Mouse (Mus musculus) cerebellum, adult 8-10 months (tissue): ENCODE data around the gene Azin2.

Source experiments
- DNase-seq: peaks from one replicate; pipeline ENCODE4 v3.0.0; 2022

The Azin2 gene

DNA sequence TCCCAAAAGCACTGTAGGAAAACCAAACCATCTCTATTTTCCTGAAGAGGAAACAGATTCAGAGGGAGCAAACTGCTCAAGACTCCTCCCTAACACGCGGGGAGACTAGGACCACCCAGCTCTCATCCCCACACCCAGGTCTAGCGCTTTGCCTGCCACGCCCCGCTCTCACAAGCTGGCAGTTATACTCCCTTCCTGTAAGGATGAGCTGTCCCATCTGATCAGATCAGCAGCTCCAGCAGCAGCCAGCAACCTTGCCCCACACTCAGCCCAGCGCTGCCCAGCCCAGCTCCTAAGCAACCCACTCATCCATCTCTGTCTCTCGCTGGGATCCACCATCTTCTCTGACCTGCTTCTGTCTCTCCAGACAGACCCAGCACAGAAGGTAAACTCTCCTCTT is 29.5 kb downstream of the Azin2 start:
- no peak for DNase-seq

DNA sequence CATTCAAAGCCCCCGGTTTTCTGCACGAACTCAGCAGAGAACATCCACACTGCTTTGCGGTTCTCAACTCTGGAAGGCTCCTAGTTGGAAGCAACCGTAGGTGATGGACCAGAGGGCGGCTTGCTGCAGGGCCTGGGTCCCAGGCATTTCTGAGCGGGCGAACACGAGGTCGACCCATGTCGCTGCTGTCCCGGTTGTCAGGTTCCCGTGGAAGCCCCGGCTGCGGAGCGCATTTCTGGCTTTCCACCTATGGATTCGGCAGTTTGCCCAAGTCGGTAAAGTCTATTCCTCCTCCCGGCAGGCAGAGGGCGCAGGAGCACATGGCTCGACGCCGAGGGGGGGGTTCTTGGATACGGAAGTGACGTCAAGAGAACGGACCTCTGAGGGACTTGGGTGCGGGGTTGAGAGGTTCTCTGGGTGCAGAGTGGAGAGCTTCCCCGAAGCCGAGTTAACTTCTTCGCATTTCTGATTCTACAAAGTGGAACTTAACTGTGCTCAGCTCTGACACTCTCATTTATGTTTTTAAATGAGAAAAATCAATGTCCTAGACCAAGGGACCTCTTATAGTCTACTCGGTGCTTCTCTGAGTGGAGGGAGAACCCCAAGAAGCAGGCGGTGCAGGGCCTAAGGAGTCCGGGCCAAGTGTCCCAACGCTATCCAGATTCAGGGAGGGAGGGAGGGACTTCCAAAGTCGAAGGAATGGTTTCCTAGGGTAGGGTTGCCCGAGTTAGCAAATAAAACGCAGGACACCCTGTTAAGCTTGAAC is 37.2 kb downstream of the Azin2 start:
- peak; percentile 91 for DNase-seq

GRCm38 (mm10) chr4:128923603-128924002 is 38.6 kb downstream of the Azin2 start:
- no peak for DNase-seq

GRCm38 (mm10) chr4:128919106-128919505 is 43.1 kb downstream of the Azin2 start:
- no peak for DNase-seq

GRCm38 (mm10) chr4:128918187-128918586 is 44.1 kb downstream of the Azin2 start:
- DNase-seq: no peak

DNA sequence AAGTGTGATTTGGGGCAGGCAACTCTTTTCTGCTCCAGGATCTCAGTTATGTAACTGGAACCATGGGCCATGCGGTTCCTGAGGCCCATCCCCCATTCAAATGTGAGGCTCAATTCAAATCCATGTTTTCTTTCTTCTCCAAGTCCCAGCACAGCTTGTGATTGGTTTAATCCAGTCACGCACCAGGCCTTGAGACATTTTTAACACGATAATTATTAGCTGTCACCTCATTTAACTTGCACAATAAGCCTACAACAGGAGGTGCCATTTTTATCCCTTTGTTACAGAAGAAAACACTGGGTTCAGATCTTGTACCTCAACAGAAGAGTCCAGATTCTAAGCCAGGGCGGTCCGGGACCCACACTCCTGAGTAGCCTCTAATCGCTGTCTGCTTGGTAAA is 44.5 kb downstream of the Azin2 start:
- DNase-seq: no peak

- DNase-seq: no peak
Observed at GRCm38 (mm10) chr4:128917119-128917518, 45.1 kb downstream of the Azin2 start.

GRCm38 (mm10) chr4:128913794-128914193 is 48.4 kb downstream of the Azin2 start:
- DNase-seq: no peak

DNA sequence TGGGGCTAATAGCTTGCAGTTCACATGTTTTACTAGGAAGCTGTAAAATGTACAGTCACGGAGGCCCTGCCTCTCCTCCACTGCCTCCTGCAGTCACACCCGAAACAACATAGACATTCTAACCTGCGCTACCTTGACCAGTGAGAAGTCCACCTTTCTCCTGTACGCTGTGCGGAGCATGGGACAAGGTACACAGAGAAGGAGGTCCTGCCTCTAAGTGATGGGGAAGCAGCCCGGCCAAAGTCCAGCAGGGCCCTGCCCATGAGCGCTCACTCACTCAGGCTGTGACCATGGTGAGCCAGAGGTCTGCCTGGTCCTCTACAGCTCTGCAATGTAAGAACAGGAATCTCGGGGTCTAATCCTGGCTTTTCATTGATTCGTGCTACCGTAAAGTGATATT is 50.2 kb downstream of the Azin2 start:
- no peak for DNase-seq

DNA sequence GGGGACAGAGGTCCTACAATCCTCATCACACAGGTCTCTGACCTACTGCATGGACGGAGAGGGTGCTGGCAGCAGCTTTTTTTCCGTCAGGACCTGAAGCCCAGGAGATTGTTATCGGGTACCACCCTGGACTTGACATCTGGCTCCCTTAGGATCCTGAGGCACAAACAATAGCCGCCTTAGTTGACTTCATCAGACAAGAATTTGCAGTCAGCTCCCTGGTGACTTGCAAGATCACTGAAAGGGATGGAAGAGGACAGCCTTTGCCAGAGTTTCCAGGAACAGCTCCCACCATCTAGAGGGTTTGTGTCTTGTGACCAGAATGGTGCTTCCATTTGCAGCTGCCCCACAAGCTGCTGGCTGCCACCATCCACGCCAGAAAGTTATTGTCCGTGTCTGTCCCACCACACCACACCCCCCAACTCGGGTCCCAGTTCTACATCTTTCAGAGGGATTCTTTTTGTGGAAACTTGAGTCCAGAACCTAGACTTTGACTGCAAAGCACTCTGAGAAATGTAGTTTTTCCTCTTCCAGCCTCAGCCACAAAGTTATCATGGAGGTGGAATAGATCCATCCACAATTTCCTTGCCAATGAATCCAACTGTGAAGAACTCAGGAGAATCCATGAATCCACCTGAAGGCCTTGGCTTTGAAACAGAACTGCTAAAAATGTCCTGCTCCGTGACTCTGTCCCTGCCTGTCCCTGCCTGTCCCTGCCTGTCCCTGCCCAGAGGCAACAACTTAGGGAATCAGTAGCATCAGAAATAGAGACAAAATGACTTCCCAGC is 51.8 kb downstream of the Azin2 start:
- DNase-seq: peak; percentile 30

- peak; percentile 59 for DNase-seq
Observed at GRCm38 (mm10) chr4:128909378-128909831, 52.8 kb downstream of the Azin2 start.

- DNase-seq: peak; percentile 76
Observed at GRCm38 (mm10) chr4:128908586-128909377, 53.5 kb downstream of the Azin2 start.

DNA sequence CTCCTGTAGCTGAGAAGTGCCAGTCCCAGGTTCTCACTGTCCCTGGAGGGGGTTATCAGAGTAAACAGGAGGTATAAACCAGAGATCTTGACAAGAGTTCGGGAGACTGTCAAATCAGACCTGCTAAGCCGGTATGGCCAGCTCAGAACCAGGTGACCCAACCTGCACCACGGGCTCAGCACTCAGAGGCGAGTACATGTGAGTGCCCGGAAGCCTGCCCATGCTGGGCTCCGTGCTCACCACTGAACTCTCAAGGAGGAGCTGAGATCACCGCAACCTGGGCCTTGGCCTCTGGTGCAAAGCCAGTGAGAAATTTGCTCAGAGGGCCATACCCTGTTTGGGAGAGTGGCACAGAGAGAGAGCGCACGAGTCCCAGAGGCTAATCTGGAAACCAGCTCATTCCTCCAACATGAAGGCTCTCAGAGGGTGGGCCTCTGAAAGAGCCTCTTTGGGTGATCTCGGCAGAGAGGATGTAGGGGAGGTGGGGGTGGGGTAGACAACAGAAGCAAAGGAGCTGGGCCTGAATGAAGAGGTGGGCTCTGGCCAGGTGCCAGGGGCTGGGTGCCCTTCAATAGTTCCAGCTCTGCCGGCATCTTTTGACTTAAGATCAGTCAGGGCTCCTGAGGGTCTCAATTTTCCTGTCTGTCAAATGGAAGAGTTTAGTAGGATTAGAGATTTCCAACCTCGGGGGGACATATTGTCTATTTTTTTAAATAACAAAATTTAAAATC is 54.8 kb downstream of the Azin2 start:
- peak; percentile 46 for DNase-seq

DNA sequence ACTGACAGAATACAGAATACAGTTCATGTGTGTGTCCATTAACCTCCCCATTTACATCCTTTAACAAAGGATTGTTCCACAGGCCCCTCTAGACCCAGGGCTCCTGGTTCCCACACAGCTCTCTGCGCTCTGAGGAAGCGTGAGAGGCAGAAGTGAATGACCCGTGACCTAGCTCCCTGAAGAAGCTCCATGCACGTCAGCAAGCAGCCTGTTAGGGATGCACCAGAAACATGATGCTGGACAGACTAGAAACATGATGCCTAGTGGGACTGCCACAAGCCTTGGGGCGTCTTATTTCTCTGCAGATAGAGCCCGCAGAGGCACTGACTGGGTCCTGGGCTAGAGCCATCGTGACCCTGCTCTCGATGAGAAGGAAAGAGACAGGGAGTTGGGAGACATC is 55.5 kb downstream of the Azin2 start:
- DNase-seq: peak; percentile 28

- no peak for DNase-seq
Observed at GRCm38 (mm10) chr4:128905251-128905650, 57.0 kb downstream of the Azin2 start.

- DNase-seq: peak; percentile 51
Observed at GRCm38 (mm10) chr4:128904035-128904800, 58.0 kb downstream of the Azin2 start.

DNA sequence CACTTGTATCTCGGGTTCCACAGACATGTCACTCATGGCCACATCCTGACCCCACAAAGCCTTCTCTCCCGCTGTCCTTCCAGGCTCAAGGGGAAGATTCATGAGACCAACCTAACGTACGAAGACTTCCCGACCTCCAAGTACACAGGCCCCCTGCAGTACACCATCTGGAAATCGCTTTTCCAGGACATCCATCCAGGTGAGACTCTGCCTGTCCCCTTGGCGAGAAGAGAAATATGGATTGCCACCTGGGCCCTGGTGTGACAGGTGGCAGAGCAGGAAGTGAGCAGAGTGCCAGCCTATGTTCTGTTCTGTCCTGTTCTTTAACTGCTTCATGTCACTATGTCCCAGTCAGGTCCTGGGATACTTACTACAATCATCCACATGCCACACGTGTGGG is 59.9 kb downstream of the Azin2 start:
- peak; percentile 82 for DNase-seq

- peak; percentile 32 for DNase-seq
Observed at GRCm38 (mm10) chr4:128900484-128900883, 61.8 kb downstream of the Azin2 start.

GRCm38 (mm10) chr4:128899332-128899731 is 62.9 kb downstream of the Azin2 start:
- peak; percentile 77 for DNase-seq

DNA sequence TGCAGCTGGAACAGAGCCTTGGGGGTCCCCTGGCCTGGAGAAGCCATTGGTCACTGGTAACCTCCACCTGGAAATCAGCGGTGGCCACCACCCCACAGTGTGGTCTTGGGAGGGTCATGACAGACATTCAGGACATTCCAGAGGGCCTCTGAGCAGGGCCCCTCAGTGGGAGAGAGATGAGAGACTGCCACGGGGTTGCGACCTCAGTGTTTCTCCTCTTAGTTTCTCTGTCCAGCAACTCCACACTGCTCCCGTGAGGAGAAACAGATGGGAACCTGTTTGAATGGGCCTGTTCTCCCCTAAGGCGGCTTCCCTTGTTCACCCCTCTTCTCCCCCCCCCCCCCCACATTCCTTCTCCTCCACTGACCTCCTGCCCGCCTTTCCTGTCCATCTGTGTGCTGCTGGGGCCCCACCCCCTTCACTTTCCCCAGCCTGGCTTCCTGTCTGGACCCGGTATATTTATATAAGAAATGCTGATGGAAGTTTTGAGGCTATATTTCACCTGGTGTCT is 64.3 kb downstream of the Azin2 start:
- peak; percentile 58 for DNase-seq

- peak; percentile 30 for DNase-seq
Observed at GRCm38 (mm10) chr4:128896667-128897066, 65.6 kb downstream of the Azin2 start.

DNA sequence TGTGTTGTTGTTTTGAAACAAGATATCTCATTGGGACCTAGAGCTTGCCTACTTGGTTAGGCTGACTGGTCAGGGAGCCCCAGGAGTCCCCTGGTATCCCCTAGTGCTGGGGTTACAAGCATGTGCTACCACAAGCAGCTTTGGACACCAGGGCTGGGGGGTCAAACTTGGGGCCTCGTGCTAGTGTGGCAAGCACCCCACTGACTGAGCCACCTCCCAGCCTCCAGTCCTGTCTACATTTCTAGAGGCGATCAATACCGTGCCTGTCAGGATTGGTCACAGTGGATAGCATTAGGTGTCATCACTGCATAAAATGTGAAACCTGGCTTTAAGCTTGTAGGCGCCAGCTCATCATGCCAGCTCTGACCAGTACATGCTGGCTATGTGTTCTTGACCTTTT is 66.4 kb downstream of the Azin2 start:
- peak; percentile 34 for DNase-seq
